Mouse (Mus musculus) liver, adult 2 months (tissue): ENCODE data around the gene Rpgrip1l. TPM values are rescaled to one million over a fixed set of nuclear protein-coding genes. Genes with fewer than 3 reads are reported as not detected.

Experiments used
- DNase-seq: peaks from one replicate; pipeline ENCODE4 v3.0.0-alpha.2; 2011; ENCODE audit warnings: low read depth, low spot score; ENCODE audit errors: extremely low read depth
- H3K27ac ChIP-seq: fragments of 200-500 bp; replicated peaks from 2 replicates; pipeline ENCODE4 v1.5.1; 2012; ENCODE audit warnings: low read depth, mild to moderate bottlenecking, control low read depth, inconsistent platforms, low read length; ENCODE audit not compliant: insufficient read depth
- H3K27me3 ChIP-seq: fragments of 200-500 bp; 2 replicates; pipeline ENCODE4 v1.6.1; 2012; ENCODE audit warnings: mild to moderate bottlenecking, moderate library complexity, low read length, inconsistent platforms; ENCODE audit not compliant: control insufficient read depth, insufficient read depth
- H3K36me3 ChIP-seq: fragments of 200-500 bp; 2 replicates; pipeline ENCODE4 v1.6.1; 2012; ENCODE audit warnings: low read length, inconsistent platforms; ENCODE audit not compliant: control insufficient read depth, insufficient read depth
- H3K4me1 ChIP-seq: fragments of 200-500 bp; 2 replicates; pipeline ENCODE4 v1.6.1; 2011; ENCODE audit warnings: low read length; ENCODE audit not compliant: control insufficient read depth, insufficient read depth
- H3K4me3 ChIP-seq: fragments of 200-500 bp; 2 replicates; pipeline ENCODE4 v1.5.1; 2011; ENCODE audit warnings: low read depth, mild to moderate bottlenecking, control low read depth, low read length, moderate library complexity; ENCODE audit not compliant: insufficient read depth
- H3K79me2 ChIP-seq: fragments of 200-500 bp; 2 replicates; pipeline ENCODE4 v1.6.1; 2012; ENCODE audit warnings: inconsistent platforms, mild to moderate bottlenecking, low read length, moderate library complexity; ENCODE audit not compliant: control insufficient read depth, insufficient read depth
- H3K9ac ChIP-seq: fragments of 200-500 bp; 2 replicates; pipeline ENCODE4 v1.6.1; 2012; ENCODE audit warnings: low read depth, mild to moderate bottlenecking, control low read depth, inconsistent platforms, low read length
- CTCF ChIP-seq: fragments of 200-500 bp; IDR thresholded peaks from 2 replicates; pipeline ENCODE4 v1.5.1; 2011; ENCODE audit warnings: low read depth, low read length, control low read depth
- POLR2A ChIP-seq: fragments of 200-500 bp; IDR thresholded peaks from 2 replicates; pipeline ENCODE4 v1.6.1; 2011; ENCODE audit warnings: low read length, control low read depth; ENCODE audit not compliant: insufficient read depth; ENCODE audit errors: extremely low read depth
- WGBS: fragments of 180-500 bp; shearing (Covaris S2); methylation state at CpG from one replicate; pipeline ENCODE4 v1.1.7; 2018; 5-methylcytosine and 5-hydroxymethylcytosine counted together
- polyA plus RNA-seq: library from polyadenylated mRNA; depleted of rRNA; stranded (reverse); fragments of >200 nt; gene quantifications from 2 replicates; pipeline ENCODE4 v1.2.3, GENCODE M21; 2012
- total RNA-seq: library from RNA; depleted of rRNA; stranded (reverse); fragments of >200 nt; gene quantifications from 2 replicates; pipeline ENCODE4 v1.2.3, GENCODE M21; 2014

The Rpgrip1l gene
- total and polyA plus RNA-seq, 2 experiments: 0.22 to 2.5 TPM

GRCm38 (mm10) chr8:91207676-91208075 is 105.4 kb downstream of the Rpgrip1l start:
- 52% methylated on average over 2 of the region's 2 CpGs for WGBS
- no peaks in the 10 kb centered on the region for H3K27me3 ChIP-seq

GRCm38 (mm10) chr8:91205897-91206296 is 107.2 kb downstream of the Rpgrip1l start:
- DNase-seq: no peak
- Histone ChIP-seq H3K79me2 (no peaks in the 10 kb centered on the region), H3K36me3 (no peaks in the 10 kb centered on the region), H3K27me3 (no peaks in the 10 kb centered on the region), H3K4me1 (no peaks in the 10 kb centered on the region), H3K27ac (no peak overlapping the region), H3K9ac (no peak overlapping the region), H3K4me3 (no peak overlapping the region)
- 82% methylated on average over 6 of the region's 6 CpGs for WGBS
- TF ChIP-seq CTCF (no peak), POLR2A (no peak)

More at GRCm38 (mm10) chr8:91207676-91208075, 105.4 kb downstream of the Rpgrip1l start:
- no peak for DNase-seq
- no peak for TF ChIP-seq POLR2A
- TF ChIP-seq CTCF: no peak
- Histone ChIP-seq H3K27ac (no peak overlapping the region), H3K4me3 (no peak overlapping the region), H3K4me1 (no peaks in the 10 kb centered on the region), H3K9ac (no peak overlapping the region), H3K79me2 (no peaks in the 10 kb centered on the region), H3K36me3 (no peaks in the 10 kb centered on the region)

- no peaks in the 10 kb centered on the region for H3K4me1 ChIP-seq
- no peak for TF ChIP-seq POLR2A
- TF ChIP-seq CTCF: no peak
- no peak for DNase-seq
- H3K79me2 ChIP-seq: no peaks in the 10 kb centered on the region
- no peak overlapping the region for H3K9ac ChIP-seq
- no peak overlapping the region for H3K4me3 ChIP-seq
- 70% methylated on average over 2 of the region's 2 CpGs for WGBS
- no peaks in the 10 kb centered on the region for H3K36me3 ChIP-seq
- H3K27me3 ChIP-seq: no peaks in the 10 kb centered on the region
- H3K27ac ChIP-seq: no peak overlapping the region
Observed at GRCm38 (mm10) chr8:91201184-91201583, 111.9 kb downstream of the Rpgrip1l start.

- Histone ChIP-seq H3K27ac (no peak within 1 kb of the TSS), H3K9ac (no peak within 1 kb of the TSS), H3K4me3 (no peak within 1 kb of the TSS), H3K36me3 (no peaks in the 10 kb centered on the region), H3K79me2 (no peaks in the 10 kb centered on the region), H3K27me3 (no peaks in the 10 kb centered on the region), H3K4me1 (no peaks in the 10 kb centered on the region)
- no peak for TF ChIP-seq POLR2A
- TF ChIP-seq CTCF: no peak
- DNase-seq: no peak
- 94% methylated on average over 7 of the region's 7 CpGs for WGBS
Observed at GRCm38 (mm10) chr8:91199876-91200275, 113.2 kb downstream of the Rpgrip1l start, which contains the start of gene Aktip. Gene Aktip, minus strand, starts transcription at chr8:91199976.

GRCm38 (mm10) chr8:91198036-91198435 is 115.0 kb downstream of the Rpgrip1l start:
- Histone ChIP-seq H3K79me2 (no peaks in the 10 kb centered on the region), H3K36me3 (no peaks in the 10 kb centered on the region), H3K4me1 (no peaks in the 10 kb centered on the region), H3K27ac (no peak overlapping the region), H3K9ac (no peak overlapping the region), H3K4me3 (no peak overlapping the region), H3K27me3 (no peaks in the 10 kb centered on the region)
- DNase-seq: no peak
- no peak for TF ChIP-seq CTCF
- no peak for TF ChIP-seq POLR2A
- 93% methylated on average over 3 of the region's 3 CpGs for WGBS

GRCm38 (mm10) chr8:91197233-91197632 is 115.8 kb downstream of the Rpgrip1l start:
- TF ChIP-seq POLR2A (no peak), CTCF (no peak)

More at GRCm38 (mm10) chr8:91197233-91197632, 115.8 kb downstream of the Rpgrip1l start:
- H3K4me1 ChIP-seq: no peaks in the 10 kb centered on the region
- no peak overlapping the region for H3K27ac ChIP-seq
- H3K27me3 ChIP-seq: no peaks in the 10 kb centered on the region
- no peak for DNase-seq
- H3K9ac ChIP-seq: no peak overlapping the region
- no peak overlapping the region for H3K4me3 ChIP-seq
- no peaks in the 10 kb centered on the region for H3K79me2 ChIP-seq
- WGBS: 75% methylated on average over 5 of the region's 5 CpGs
- H3K36me3 ChIP-seq: no peaks in the 10 kb centered on the region
